Mouse (Mus musculus) liver, postnatal 0 days (tissue): ENCODE measurements around the gene Kcnk16. TPM values are rescaled to one million over a fixed set of nuclear protein-coding genes. Genes with fewer than 3 reads are reported as not detected.
"Not testable (repeated sequence)": the region's sequence is repeated elsewhere in the genome, so short reads cannot be mapped to it uniquely, and the experiment has no call there.

ENCODE experiments used
- ATAC-seq: fragments of 200-750 bp; cut with Nextera tagmentation; 2 replicates; pipeline ENCODE4 v1.8.0; 2017; ENCODE audit warnings: mild to moderate bottlenecking, moderate library complexity
- DNase-seq: peaks from one replicate; pipeline ENCODE4 v3.0.0-alpha.2; 2016
- H3K27ac ChIP-seq: fragments of 300-500 bp; sonication (generic); 2 replicates; pipeline ENCODE4 v1.5.1; 2014; ENCODE audit warnings: antibody characterized with exemption, moderate library complexity, mild to moderate bottlenecking, low read depth
- H3K27me3 ChIP-seq: fragments of 300-500 bp; sonication (generic); 2 replicates; pipeline ENCODE4 v1.6.1; 2014; ENCODE audit warnings: low read length, control low read depth, mixed read lengths; ENCODE audit not compliant: insufficient read depth
- H3K36me3 ChIP-seq: fragments of 300-500 bp; sonication (generic); replicated peaks from 2 replicates; pipeline ENCODE4 v1.6.1; 2014; ENCODE audit warnings: mild to moderate bottlenecking, control low read depth, low read length, moderate library complexity, mixed read lengths; ENCODE audit not compliant: insufficient read depth
- H3K4me1 ChIP-seq: fragments of 300-500 bp; sonication (generic); 2 replicates; pipeline ENCODE4 v1.6.1; 2014; ENCODE audit warnings: antibody characterized with exemption, mild to moderate bottlenecking, control low read depth; ENCODE audit not compliant: insufficient read depth
- H3K4me2 ChIP-seq: fragments of 300-500 bp; sonication (generic); 2 replicates; pipeline ENCODE4 v1.6.1; 2014; ENCODE audit warnings: low read depth, mild to moderate bottlenecking, low read length, moderate library complexity, mixed read lengths
- H3K4me3 ChIP-seq: fragments of 300-500 bp; sonication (generic); 2 replicates; pipeline ENCODE4 v1.5.1; 2014; ENCODE audit warnings: low read depth, low read length
- H3K9ac ChIP-seq: fragments of 300-500 bp; sonication (generic); replicated peaks from 2 replicates; pipeline ENCODE4 v1.6.1; 2014; ENCODE audit warnings: mild to moderate bottlenecking, moderate library complexity
- H3K9me3 ChIP-seq: fragments of 300-500 bp; sonication (generic); 2 replicates; pipeline ENCODE4 v1.6.1; 2016; ENCODE audit warnings: mild to moderate bottlenecking, control low read depth, low read length, mixed read lengths
- CTCF ChIP-seq: sonication (generic); IDR thresholded peaks from 2 replicates; pipeline ENCODE4 v1.5.1; 2016; ENCODE audit warnings: antibody characterized with exemption, low read depth
- EP300 ChIP-seq: IDR thresholded peaks from 2 replicates; pipeline ENCODE4 v1.6.1; 2016; ENCODE audit warnings: antibody characterized with exemption, low read depth, mild to moderate bottlenecking
- WGBS: fragments of 180-500 bp; shearing (Covaris S2); extraction: QIAGEN DNeasy Blood & Tissue Kit; methylation state at CpG from one replicate; pipeline ENCODE4 v1.1.7; 2014; ENCODE audit not compliant: insufficient replicate concordance; 5-methylcytosine and 5-hydroxymethylcytosine counted together
- polyA plus RNA-seq: library from polyadenylated mRNA; unstranded; fragments of >200 nt; fragmentation: Nextera tagmentation; extraction: Ambion mirVana; gene quantifications from 2 replicates; pipeline ENCODE4 v1.2.1, GENCODE M21; 2015

Kcnk16 gene
- 1.4 and 2.0 TPM in 2 replicates for polyA plus RNA-seq

- peak; percentile 36; the same call in 1 of the 2 replicates for ATAC-seq
- Histone ChIP-seq H3K9ac (no peak within 1 kb of the TSS), H3K27ac (no peak within 1 kb of the TSS), H3K36me3 (no peaks in the 10 kb centered on the region), H3K4me1 (0 out of 2 replicates have a peak, but pooled peaks cover 2% of the 10 kb centered on the region), H3K4me3 (no peak within 1 kb of the TSS), H3K4me2 (peak within 1 kb of the TSS; percentile 15; the same call in 1 of the 2 replicates), H3K9me3 (no peaks in the 10 kb centered on the region), H3K27me3 (no peaks in the 10 kb centered on the region)
- 53% methylated on average over 6 of the region's 6 CpGs for whole genome bisulfite sequencing
- no peak for DNase-seq
- TF ChIP-seq CTCF (no peak), EP300 (no peak)
These were observed at the start of gene Kcnk16 for GRCm38 (mm10) chr14:20269082-20269809. TSS of gene Kcnk16 (minus strand) at chr14:20269199.

- peaks cover 21% of the 10 kb centered on the region for H3K36me3 ChIP-seq
- ATAC-seq (no peak), DNase-seq (no peak)
- H3K9ac ChIP-seq, result no peak overlapping the region
- TF ChIP-seq EP300 (no peak), CTCF (no peak)
- no peak overlapping the region for H3K4me3 ChIP-seq
- 31% methylated on average over 1 of the region's 1 CpGs for WGBS
- H3K27ac ChIP-seq, result no peak overlapping the region
- no peaks in the 10 kb centered on the region for H3K27me3 ChIP-seq
- H3K4me2 ChIP-seq, result no peak overlapping the region
- no peaks in the 10 kb centered on the region for H3K9me3 ChIP-seq
- no peaks in the 10 kb centered on the region for H3K4me1 ChIP-seq
These were observed 46.1 kb upstream of the Kcnk16 start for GRCm38 (mm10) chr14:20315137-20315536.

- not testable (repeated sequence) for H3K4me1 ChIP-seq, DNase-seq, H3K4me3 ChIP-seq, H3K27ac ChIP-seq, H3K27me3 ChIP-seq, H3K9me3 ChIP-seq, H3K4me2 ChIP-seq, ATAC-seq, H3K9ac ChIP-seq
- H3K36me3 ChIP-seq, result peaks cover 20% of the 10 kb centered on the region
- 58% methylated on average over 2 of the region's 2 CpGs for WGBS
- peak; percentile 25; the same call in 1 of the 2 replicates for TF ChIP-seq CTCF
These were observed 36.1 kb upstream of the Kcnk16 start for GRCm38 (mm10) chr14:20305085-20305484.

- ATAC-seq, result no peak
- no peaks in the 10 kb centered on the region for H3K36me3 ChIP-seq
- WGBS, result 51% methylated on average over 3 of the region's 3 CpGs
These were observed 29.1 kb upstream of the Kcnk16 start for GRCm38 (mm10) chr14:20298131-20298530.

DNA sequence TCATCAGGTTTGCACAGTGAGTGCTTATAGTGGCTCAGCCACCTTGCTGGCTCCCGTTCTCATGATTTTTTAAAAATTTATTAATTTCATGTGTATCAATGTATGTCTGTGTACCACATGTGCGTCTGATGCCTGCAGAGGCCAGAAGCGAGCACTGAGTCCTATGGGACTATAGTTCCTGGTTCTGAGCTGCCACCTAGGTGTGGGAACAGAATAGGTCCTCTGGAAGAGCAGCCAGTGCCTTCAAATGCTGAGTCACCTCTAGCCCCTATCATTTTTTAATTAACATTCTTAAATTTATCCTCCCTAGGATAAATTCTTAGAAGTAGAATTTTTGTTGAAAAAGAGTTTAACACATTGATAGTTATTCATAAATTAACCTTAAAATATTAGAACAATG, 28.6 kb upstream of the Kcnk16 start:
- no peak overlapping the region for H3K4me3 ChIP-seq
- DNase-seq (no peak), ATAC-seq (no peak)
- no peaks in the 10 kb centered on the region for H3K9me3 ChIP-seq
- TF ChIP-seq CTCF, result no peak
- TF ChIP-seq EP300, result no peak
- H3K36me3 ChIP-seq, result no peaks in the 10 kb centered on the region
- peaks cover 8% of the 10 kb centered on the region; the same call in 1 of the 2 replicates for H3K4me1 ChIP-seq
- H3K27me3 ChIP-seq, result no peaks in the 10 kb centered on the region
- no peak overlapping the region for H3K27ac ChIP-seq
- 83% methylated on average over 3 of the region's 3 CpGs for WGBS
- no peak overlapping the region for H3K4me2 ChIP-seq
- no peak overlapping the region for H3K9ac ChIP-seq

More at GRCm38 (mm10) chr14:20298131-20298530, 29.1 kb upstream of the Kcnk16 start:
- no peaks in the 10 kb centered on the region for H3K27me3 ChIP-seq
- H3K9me3 ChIP-seq, result no peaks in the 10 kb centered on the region
- no peak overlapping the region for H3K27ac ChIP-seq
- DNase-seq, result no peak
- no peak overlapping the region for H3K4me2 ChIP-seq
- no peak for TF ChIP-seq CTCF
- peak; percentile 37; the same call in 1 of the 2 replicates for TF ChIP-seq EP300
- H3K4me3 ChIP-seq, result no peak overlapping the region
- peaks cover 8% of the 10 kb centered on the region; the same call in 1 of the 2 replicates for H3K4me1 ChIP-seq
- H3K9ac ChIP-seq, result no peak overlapping the region

DNA sequence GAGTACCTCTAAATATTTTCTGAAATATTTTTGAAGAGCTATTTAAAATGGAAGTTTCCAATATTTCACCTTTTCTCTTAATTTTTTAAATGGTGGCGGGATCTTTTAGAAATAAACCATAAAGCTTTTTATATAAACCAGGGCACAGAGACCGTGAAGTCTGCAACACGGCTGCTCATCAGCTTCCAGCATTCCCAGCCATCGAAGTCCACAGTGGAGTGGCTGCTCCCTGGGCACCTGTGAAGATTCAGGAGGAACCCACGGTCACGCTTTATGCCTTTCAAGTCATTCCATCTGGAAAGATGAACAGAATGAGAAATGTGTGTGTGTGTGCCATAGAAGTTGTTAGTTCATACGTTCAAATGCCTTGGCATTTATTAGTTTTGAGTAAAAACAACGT, 25.9 kb upstream of the Kcnk16 start:
- H3K4me1 ChIP-seq, result peaks cover 8% of the 10 kb centered on the region; the same call in 1 of the 2 replicates
- WGBS, result 38% methylated on average over 8 of the region's 8 CpGs
- no peak for DNase-seq
- H3K4me3 ChIP-seq, result peak overlapping the region; percentile 73
- no peak overlapping the region for H3K27ac ChIP-seq
- peak overlapping the region; percentile 53 for H3K9ac ChIP-seq
- peak overlapping the region; percentile 69 for H3K4me2 ChIP-seq
- H3K27me3 ChIP-seq, result no peaks in the 10 kb centered on the region
- no peaks in the 10 kb centered on the region for H3K9me3 ChIP-seq
- TF ChIP-seq CTCF, result no peak
- TF ChIP-seq EP300, result no peak
- no peak for ATAC-seq
- H3K36me3 ChIP-seq, result no peaks in the 10 kb centered on the region
